Mouse (Mus musculus) neutrophil, adult 5-6 weeks (primary cell): Measurements from ENCODE around the gene G3bp2. TPM values are rescaled to one million over a fixed set of nuclear protein-coding genes. Genes with fewer than 3 reads are reported as not detected.

Experiments
- ATAC-seq: fragments of 151-379, 151-347 bp; 2 replicates; pipeline ENCODE4 v1.8.0; 2017; ENCODE audit warnings: mild to moderate bottlenecking, moderate TSS enrichment; ENCODE audit not compliant: insufficient number of reproducible peaks, poor library complexity, low FRiP score, severe bottlenecking; ENCODE audit errors: extremely low read depth
- total RNA-seq: library from RNA; stranded (forward); fragments of 200-1000 nt; gene quantifications from 2 replicates; pipeline ENCODE4 v1.2.3, GENCODE M21; 2017

The G3bp2 gene
- total RNA-seq, 1 experiment from 2014 or later: 139 TPM

GRCm38 (mm10) chr5:92103816-92104415 lies 20.4 kb upstream of the G3bp2 start:
- ATAC-seq: no peak

- peak; percentile 46; the same call in 1 of the 2 replicates for ATAC-seq
These were observed 19.5 kb upstream of the G3bp2 start for GRCm38 (mm10) chr5:92103062-92103461.

GRCm38 (mm10) chr5:92101601-92102000 lies 18.1 kb upstream of the G3bp2 start:
- ATAC-seq: no peak

- no peak for ATAC-seq
These were observed 15.0 kb upstream of the G3bp2 start for GRCm38 (mm10) chr5:92098351-92099109.

- ATAC-seq: no peak
These were observed 14.3 kb upstream of the G3bp2 start for GRCm38 (mm10) chr5:92097779-92098178.

- no peak for ATAC-seq
These were observed 13.3 kb upstream of the G3bp2 start for GRCm38 (mm10) chr5:92096786-92097185.

- ATAC-seq: no peak
These were observed 10.5 kb upstream of the G3bp2 start for GRCm38 (mm10) chr5:92094062-92094415.

GRCm38 (mm10) chr5:92093263-92094061 lies 9.9 kb upstream of the G3bp2 start:
- peak; percentile 40; the same call in 1 of the 2 replicates for ATAC-seq

GRCm38 (mm10) chr5:92087469-92087868 lies 4.0 kb upstream of the G3bp2 start:
- no peak for ATAC-seq

GRCm38 (mm10) chr5:92085821-92086550 lies 2.5 kb upstream of the G3bp2 start:
- ATAC-seq: no peak

- no peak for ATAC-seq
These were observed 1.7 kb upstream of the G3bp2 start for GRCm38 (mm10) chr5:92085246-92085645.

GRCm38 (mm10) chr5:92082821-92083401 lies 608 bp downstream of the G3bp2 start:
- peak; percentile 25; the same call in 1 of the 2 replicates for ATAC-seq

- no peak for ATAC-seq
These were observed 2.2 kb downstream of the G3bp2 start for GRCm38 (mm10) chr5:92081326-92081725.

- no peak for ATAC-seq
These were observed 3.1 kb downstream of the G3bp2 start for GRCm38 (mm10) chr5:92080400-92080799.

GRCm38 (mm10) chr5:92079304-92079703 lies 4.2 kb downstream of the G3bp2 start:
- no peak for ATAC-seq

- no peak for ATAC-seq
These were observed 4.8 kb downstream of the G3bp2 start for GRCm38 (mm10) chr5:92078751-92079150.

- ATAC-seq: no peak
These were observed 7.2 kb downstream of the G3bp2 start for GRCm38 (mm10) chr5:92076273-92076672.

GRCm38 (mm10) chr5:92074061-92074460 lies 9.5 kb downstream of the G3bp2 start:
- no peak for ATAC-seq

GRCm38 (mm10) chr5:92063192-92063591 lies 20.3 kb downstream of the G3bp2 start:
- no peak for ATAC-seq
